Mouse (Mus musculus) frontal cortex, postnatal 25 days (tissue): ENCODE results near the gene Fjx1.

Source experiments
- DNase-seq, 2 experiments: peaks; one replicate each; pipeline ENCODE4 v3.0.0; 2022; ENCODE audit warnings: low spot score in 2 of 2

The Fjx1 gene

GRCm38 (mm10) chr2:102451671-102452549 lies at the start of gene Fjx1:
TSS of gene Fjx1 (minus strand) at chr2:102452499.
- peak; percentile 13 to 42 for DNase-seq

GRCm38 (mm10) chr2:102500001-102500689 lies 47.8 kb upstream of the Fjx1 start:
- no peak for DNase-seq

DNA sequence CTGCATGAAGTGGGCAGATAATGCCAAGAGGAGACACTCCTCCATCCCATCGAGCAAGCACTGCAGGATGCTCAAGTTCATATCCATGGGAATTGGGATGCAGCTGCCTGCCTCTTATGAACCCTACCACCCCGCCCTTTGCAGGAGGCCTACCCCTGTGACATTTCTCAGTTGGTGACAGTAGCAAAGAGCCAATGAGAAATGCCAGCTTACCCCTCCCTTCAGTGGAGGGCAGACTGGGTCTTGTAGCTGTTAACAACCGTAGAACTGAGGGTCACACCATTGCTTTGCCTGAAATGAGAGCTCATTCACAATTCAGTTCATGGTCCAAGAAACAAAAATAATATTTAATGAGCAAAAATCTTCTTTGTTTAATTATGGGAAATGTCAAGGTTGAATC lies 28.4 kb upstream of the Fjx1 start:
- no peak for DNase-seq

DNA sequence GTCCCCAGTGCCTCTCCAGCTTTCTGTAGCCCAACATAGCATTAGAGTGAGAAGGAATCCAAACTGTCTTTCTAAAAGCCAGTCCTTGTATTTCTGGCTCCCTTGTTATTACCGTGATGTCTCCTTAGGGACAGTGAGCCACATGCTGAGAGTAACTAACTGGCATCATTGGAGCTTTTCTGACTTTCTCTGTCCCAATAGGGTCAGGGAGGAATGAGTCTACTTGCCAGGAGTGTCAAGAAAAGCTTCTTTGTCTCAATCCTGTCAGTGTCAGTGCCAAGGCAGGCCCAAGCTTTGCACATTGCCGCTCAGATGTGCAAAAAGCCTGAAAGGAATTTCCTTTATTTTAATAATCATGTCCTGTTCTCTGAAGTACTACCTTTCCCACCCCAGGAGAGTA lies 23.8 kb upstream of the Fjx1 start:
- no peak for DNase-seq

DNA sequence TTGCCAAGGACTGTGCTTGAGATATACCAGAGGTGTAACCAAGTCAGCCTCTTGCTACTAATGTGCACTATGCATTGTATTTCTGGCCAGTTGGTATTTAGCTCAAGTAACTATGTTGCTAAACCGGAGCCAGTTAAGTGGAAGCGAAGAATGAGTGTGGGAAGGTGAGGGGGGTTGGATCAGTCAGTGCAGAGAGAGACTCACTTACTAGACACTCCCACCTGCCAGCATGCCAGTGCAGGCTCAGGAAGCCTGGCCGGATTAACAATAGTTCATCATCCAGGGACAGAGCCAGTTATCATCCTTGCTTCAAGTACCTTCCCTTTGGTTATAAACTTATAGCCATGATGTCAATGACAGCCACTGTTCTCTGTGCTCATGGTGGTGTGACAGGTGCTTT lies 16.3 kb upstream of the Fjx1 start:
- no peak for DNase-seq

- DNase-seq, result no peak
Observed at GRCm38 (mm10) chr2:102464342-102464732, 12.0 kb upstream of the Fjx1 start.

DNA sequence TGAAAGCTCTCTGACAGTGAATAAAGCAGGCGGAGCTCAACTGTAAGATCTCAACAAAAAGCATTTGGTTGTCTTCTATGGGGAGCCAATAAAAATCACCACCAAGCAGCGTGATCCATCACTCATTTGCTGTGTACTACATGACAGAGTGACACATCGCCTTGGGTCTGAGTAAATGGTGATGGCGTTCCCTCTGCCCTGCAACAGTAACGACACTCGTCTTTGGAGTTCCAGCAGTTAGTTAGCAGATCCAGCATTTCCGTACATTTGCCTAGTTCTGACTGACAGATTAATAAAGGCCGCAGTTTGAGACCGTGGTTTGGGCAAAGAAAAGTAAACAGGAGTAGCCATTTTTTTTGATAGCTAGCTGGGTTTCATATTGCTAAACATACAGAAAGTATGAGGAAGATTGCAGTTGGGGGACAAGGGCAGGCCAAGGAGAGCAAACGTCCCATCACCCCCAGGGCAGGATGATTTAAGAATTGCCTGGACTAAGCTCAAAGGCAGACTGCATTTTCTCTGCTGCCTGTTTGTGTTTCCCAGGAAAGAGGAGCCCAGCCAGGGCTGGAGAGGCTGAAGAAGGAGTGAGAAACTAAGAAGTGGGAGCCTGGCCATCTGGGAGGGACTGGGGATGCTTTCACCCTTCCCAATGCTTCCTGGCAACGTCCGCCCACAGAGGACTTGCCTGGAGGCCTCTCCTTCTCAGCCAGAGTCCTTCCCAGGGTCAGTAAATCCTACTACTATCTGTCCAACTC lies 11.5 kb upstream of the Fjx1 start:
- DNase-seq, result peak in 1 of 2 experiments; percentile 23

- DNase-seq, result no peak
Observed at GRCm38 (mm10) chr2:102461491-102461890, 9.2 kb upstream of the Fjx1 start.

DNA sequence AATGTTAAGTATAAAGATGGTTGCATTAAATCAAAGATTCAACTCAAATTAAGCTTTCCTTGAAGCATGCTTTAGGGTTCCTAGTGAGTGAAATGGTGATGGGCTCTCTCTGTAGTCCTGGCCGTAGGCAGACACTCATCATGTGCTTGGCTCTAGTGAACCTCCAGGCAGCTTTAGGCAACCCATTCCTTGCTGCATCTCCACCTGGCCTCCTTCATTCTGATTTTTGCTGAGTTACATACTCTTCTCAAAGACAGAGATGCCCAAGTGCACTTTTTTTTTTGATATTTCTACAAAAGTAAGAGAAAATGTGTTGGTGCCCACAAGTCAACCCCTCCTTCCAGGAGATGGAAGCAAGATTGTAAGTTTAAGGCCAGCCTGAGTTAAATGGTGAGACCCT lies 2.8 kb upstream of the Fjx1 start:
- DNase-seq, result no peak

GRCm38 (mm10) chr2:102453447-102453846 lies 1.1 kb upstream of the Fjx1 start:
- no peak for DNase-seq

DNA sequence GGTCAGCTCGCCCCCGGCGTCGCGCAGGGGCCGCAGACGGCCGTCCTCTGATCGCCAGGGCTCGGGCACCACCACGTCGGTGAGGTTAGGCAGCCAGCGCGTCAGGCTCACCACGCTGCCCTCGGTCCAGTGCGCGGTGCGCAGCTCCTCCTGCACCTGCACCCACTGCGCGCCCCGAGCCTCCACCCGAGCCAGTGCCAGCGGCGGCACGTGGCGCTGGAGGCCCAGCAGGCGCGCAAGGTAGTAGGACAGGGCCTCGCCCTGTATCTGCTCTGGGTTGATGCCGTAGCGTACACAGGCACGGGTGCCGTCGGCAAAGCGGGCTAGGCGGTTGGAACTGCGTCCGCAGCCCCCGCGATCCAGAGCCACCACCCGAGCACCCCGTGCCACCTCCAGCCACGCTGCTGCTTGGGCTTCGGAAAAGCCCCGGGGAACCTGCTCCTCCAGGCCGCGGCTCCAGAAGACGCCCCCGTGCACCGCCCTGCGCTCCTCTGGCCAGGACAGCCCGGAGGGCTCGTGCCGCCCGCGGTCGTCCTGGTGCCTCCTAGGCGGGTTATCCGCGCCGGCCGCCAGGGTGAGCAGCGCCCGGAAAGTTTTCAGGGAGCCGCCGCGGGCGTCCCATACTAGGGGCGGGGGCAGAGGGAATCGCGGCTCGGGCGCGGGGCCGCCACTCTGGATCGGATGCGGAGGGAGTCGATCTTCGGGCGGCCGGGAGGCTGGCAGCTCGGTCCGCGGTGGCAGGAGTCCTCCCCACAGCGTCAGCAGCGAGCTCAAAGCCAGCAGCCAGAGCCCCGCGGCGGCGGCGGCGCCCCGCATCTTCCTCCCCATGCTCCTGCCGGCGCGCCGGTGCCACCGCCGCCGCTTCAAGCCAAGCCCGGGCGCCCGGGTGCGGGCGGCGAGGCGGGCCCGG lies 1.3 kb downstream of the Fjx1 start:
- DNase-seq, result peak; percentile 21 to 29

GRCm38 (mm10) chr2:102450248-102450760 lies 2.0 kb downstream of the Fjx1 start:
- DNase-seq, result peak; percentile 32 to 55

DNA sequence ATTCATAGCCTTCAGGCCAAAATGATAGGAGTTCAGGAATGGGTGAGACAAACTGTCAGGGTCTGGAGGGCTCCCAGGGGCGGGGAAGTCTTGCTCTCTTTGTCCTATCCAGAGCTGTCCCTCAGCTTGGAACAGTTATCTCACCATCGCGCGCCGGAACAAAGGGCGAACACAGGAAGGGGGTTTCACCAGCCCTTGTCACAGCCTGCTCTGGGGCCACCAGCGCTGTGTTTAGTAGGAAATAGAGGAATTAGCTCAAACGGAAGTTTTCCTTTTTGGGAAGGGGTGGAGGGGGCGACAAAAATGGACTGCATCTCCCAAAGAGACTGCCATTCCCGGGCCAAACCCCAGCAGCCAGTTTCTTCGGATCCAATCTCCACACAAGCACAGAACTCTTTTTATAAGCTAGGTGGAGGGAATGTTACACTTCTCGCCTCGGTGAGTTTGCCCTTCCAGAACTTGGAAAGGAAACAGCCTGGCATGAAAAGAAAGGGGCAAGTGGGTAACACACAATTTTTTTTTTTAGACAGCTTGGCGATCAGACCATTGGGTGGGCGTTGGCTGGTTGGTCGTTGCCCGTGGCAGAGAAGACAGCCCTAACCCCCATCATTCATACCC lies 2.6 kb downstream of the Fjx1 start:
- peak in 1 of 2 experiments; percentile 18 for DNase-seq

GRCm38 (mm10) chr2:102449056-102449455 lies 3.2 kb downstream of the Fjx1 start:
- DNase-seq, result no peak

- DNase-seq, result no peak
Observed at GRCm38 (mm10) chr2:102447831-102448230, 4.5 kb downstream of the Fjx1 start.

- no peak for DNase-seq
Observed at GRCm38 (mm10) chr2:102446851-102447250, 5.4 kb downstream of the Fjx1 start.

- DNase-seq, result no peak
Observed at GRCm38 (mm10) chr2:102437357-102438030, 14.8 kb downstream of the Fjx1 start.

- no peak for DNase-seq
Observed at GRCm38 (mm10) chr2:102433879-102434278, 18.4 kb downstream of the Fjx1 start.

DNA sequence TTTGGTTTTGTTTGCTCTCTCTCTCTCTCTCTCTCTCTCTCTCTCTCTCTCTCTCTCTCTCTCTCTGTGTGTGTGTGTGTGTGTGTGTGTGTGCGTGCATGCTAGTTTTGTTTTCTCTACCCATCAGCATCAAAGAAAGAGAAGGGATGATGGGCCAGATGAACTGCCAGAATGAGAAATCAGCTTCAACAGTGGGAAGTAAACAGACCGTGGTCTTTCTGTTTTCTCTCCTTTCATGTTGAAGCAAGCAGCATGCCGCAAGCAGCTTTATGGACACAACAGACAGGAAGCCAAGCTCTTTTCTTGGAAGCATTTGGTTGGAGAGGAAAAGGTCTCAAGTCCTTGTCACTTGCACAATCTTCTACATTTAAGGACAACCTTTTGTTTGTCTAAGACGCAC lies 21.2 kb downstream of the Fjx1 start:
- DNase-seq, result no peak

GRCm38 (mm10) chr2:102427974-102428373 lies 24.3 kb downstream of the Fjx1 start:
- DNase-seq, result no peak
